Mouse (Mus musculus): ENCODE measurements at regions not wholly inside any gene's neighbourhood (a gene's known extent, or its start where the extent isn't known, plus 50 kb on each side); places are given as distances from the start of the nearest gene placed in this dataset.

DNA sequence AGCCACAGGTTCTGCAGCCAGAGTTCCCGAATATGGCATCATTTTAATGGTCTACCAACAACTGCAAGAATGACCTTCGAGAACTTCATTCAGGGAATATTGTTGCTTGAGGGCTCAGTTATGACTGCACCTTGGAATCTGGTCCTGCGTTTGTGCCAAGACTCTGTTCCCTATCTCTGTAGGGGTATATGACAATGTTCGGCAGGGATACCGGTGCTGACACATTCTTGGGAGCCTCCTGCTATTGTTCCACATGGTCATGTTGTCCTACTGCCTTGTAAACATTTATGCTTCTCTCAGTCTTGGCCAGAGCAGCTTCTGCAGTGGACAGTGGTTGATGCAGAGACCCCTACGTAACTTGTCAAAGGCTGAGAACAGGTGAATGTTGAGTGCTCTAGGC, 216.8 kb upstream of the Stt3b start:
- TF ChIP-seq CTCF (IDR thresholded peaks at IDR 0.05; ENCODE audit: low read depth, low read length), result no peak
- TF ChIP-seq POLR2A (IDR thresholded peaks at IDR 0.05; ENCODE audit: extremely low read depth, insufficient read depth, low read length), result no peak
